Mouse (Mus musculus): Measurements from ENCODE around the gene Ildr1.

Gene Ildr1

DNA sequence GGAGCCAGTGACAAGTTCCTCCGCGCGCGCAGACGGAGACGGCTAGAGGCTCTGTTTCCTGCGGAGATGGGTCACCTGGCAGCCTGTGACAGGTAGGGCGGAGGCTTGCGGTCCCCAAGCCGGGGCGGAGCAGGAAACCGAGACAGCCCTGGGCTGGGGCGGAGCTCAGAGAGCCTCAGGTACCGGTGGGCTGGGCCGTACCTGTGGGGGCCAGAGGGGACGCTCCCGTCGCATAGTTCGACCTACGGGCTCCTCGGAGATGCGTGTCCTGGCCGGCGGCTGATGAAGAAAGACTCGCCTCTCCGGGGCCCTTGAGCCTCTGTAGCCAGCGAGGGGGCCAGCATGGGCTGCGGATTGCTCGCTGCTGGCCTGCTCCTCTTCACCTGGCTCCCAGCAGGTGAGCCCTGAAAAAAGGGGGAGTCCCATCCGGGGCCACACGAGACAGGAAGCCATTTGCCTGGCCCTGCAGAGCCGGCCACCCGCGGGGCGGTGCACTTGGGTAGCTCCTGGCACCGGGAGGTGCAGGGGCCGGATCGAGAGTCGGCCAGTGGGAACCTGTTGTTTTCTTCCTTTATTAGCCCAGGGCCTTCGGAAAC, at the start of gene Ildr1:
Ildr1 (plus strand) TSS at position 161 of the 596 bp plus-strand sequence.
- peak; percentile 75 for DNase-seq (ENCODE audit: low spot score)

DNA sequence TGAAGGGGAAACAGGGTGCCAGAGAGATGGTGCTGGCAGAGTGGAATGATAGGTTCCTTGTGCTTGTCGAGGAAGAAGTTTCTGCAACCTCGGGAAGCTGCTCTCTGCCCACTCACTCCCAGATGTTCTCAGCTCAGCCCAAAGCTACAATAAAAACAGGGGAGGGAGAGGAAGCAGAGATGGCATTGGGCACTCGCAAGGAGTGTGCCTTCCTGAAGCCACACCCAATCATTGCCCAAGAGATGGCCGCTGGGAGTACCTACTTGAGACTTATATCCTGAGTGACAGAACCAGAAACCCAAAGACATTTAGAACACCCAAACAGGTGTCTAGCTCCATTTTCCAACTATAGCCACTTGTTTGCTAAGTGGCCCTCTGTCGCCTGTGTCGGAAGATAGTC, 48.7 kb upstream of the Ildr1 start:
- DNase-seq (ENCODE audit: low spot score) = no peak

DNA sequence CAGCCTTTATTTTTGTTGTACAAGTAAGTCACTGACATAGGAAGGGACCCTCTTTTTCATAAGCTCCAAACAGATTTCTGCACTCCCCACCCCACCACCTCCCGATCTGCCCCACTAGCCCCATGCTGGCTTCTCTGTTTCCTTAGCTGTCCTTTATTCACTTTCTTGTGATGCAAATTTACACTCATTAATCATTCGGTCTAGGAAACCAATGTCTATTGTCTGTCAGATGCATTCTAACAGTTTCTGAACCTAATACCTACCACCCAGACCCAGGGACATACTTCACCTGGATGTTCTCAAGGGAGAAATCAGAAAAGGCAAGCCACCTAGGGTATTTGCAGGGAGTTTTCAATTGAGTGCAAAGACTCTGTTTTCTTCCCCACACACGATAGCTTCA, 44.5 kb upstream of the Ildr1 start:
- DNase-seq (ENCODE audit: low spot score) = no peak

DNA sequence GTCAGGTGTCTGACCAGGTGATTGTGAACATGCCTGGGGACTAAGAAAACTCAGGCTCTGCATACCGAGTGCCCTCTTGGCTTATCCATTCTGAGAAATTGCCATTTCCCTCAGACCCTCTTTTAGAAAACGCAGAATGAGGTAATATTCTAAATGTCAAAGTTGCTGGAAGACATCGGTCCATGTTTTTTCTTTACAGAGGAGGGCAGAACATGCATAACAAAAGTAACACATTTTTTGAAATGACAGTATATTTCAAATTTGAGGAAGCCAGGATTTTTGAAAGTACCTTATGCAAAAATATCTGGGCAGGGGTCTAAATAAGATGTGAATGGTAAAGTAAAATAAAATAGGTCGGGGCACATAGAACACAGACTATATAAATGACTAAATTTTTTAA, 43.3 kb upstream of the Ildr1 start:
- no peak for DNase-seq (ENCODE audit: low spot score)

DNA sequence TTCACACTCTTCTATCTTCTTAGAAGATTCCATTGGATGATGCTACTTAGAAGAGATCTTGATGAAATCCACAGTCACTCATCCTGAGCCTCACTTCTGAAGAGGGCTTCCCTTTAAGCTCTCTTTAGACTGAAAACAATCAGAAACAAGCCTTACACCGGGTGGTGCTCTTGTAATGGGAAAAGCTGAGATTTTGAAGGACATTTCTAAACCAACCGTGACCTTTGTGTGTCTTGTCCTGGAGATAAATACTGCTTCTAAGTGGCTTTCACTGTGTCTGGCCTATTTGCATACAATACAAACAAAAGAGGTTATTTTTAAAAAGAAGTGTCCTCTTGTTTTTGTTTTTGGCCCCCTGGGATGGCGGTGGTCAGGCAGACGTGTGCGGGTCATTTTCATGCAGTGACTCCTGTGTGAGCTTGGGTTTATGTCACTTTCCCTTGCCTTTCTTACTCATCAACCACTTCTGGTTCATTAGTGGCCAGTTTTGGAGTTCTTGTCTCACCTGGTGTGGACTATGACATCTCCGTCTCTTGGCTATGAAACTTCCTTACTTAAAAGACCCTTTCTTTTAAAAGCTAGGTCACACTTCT, 42.5 kb upstream of the Ildr1 start:
- no peak for DNase-seq (ENCODE audit: low spot score)

DNA sequence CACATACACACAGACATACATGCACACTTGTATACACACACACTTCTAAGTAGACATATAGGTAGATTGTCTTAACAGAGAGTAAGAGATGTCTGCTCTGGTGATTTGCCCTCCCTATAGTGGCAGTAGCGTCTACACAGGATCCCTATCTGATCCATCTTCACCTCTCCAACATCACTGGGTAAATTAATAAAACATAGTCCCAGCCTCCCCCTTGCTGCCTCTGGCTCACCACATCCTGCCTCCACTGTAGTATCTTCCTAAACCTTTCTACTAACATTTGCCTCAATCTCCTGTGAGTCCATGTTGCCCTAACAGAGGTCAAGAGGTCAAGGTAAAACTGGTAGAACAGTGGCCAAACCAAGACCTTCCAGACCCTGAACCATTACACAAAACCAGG, 38.6 kb upstream of the Ildr1 start:
- no peak for DNase-seq (ENCODE audit: low spot score)

DNA sequence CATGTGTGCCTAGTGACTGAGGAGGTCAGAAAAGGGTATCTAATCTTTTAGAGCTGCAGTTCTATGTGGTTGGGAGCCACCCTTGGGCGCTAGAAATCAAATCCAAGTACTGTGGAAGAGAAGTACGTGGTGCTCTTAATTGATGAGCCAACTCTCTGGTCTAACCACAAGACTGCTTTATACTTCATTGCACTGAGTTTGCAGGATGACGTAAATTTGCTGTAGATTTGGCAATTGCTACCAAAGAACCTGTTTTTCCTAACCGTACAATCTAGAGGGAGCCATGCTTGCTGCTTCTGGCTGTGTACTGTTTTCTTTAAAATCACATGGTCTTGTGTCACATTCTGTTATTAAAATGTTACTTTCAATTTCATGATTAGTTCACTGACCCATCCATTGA, 37.9 kb upstream of the Ildr1 start:
- peak; percentile 26 for DNase-seq (ENCODE audit: low spot score)

DNA sequence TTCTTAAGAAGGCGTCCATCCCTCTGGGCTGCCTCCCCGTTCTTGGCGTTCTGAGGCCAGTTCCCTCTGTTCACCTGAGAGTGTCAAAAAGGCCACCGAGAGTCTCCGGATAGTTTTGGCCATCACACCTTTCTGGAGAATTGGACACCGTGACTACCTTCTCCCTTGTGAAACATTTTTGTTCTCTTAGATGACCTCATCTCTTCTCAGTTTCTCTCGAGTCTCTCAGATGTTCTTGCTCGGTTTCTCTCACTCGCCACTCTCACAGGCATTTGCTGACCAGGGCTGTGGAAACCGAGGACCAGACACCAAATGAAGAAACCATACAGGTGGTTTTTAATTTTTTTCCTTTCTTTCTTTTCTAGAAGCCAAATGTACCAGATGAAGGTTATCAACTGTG, 32.4 kb upstream of the Ildr1 start:
- DNase-seq (ENCODE audit: low spot score) = no peak

DNA sequence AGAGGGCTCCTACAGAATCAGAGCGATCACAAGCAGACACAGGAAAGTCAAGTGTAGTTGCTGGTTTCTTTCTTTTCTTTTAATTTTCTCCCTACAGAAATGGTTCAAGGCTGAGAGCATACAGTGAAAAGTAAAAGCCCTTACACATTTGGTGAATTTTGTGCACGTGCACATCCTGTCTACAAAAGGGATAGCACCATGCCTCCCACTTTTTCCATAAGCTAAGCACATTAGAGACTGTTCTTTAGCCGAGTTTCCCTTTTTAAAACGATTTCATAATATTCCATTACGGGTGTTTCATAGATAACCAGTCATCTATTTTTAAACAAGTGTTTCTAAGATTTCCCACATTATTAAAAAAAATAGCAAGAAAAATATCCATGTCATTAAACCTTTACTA, 30.3 kb upstream of the Ildr1 start:
- DNase-seq (ENCODE audit: low spot score) = no peak

DNA sequence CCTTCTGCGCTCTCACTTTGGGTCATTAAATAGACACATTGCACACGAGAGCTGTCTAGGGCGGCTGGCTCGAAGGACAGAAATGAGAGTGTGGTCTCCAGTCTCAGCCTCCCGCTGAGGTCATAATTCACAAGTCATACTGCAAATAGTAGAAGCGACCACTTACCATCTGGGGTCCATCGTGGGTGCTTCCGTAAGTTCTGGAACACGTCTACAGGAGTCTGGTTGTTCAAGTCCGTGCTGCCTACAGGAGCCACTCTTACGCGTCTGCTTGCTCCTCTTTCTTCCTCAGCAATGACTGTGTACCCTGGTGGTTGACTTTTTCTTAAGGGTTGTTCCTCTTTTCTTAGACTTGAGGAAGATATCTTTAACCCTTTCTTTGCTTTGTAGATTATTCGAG, 28.0 kb upstream of the Ildr1 start, which contains the start of gene Cd86:
Cd86 (minus strand) TSS at position 300 of the 400 bp plus-strand sequence.
- peak; percentile 13 for DNase-seq (ENCODE audit: low spot score)

DNA sequence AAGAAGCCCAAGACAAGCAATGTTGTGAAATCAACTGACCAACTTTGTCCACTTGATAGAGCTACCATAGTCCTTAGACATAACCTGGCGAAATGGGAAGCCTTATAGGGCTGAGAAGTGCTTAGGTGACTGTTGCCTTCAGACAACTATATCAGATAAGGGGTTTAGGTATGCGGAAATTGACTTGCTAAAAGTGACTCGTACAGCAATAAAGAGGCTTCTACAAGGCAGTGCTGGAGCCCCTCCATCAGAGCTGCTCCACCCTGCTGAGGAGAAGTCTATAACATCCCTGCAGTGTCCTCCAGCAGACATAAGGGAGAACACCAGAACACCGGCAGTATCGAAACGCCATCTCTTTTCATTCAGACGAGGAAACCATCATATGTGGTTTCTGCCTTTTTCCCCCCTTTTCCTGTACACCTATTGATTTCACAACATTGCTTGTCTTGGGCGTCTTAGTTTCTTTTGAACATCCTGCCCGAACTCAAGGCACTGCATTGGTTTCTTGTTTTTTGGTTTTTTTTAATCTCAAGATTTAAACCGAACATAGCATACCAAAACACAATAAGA, 27.2 kb upstream of the Ildr1 start:
- DNase-seq (ENCODE audit: low spot score) = no peak

DNA sequence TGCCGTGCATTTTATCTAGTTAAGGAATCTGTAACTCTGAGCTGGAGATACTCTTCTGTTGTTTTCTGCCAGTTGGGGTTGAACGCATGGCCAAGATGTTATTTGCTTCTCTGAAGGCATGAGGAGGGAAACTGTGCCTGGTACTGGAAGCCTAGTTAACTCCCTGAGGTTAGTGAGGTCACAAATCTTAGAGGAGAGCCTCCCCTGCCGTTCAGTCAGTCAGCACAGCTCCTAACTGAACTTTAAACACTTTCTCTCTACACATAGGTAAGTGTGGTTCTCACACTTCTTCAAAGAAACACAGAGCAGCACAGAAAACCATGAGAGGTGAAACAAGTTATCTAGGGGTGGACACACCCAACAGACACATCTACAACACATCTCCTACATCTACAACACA, 23.2 kb upstream of the Ildr1 start:
- DNase-seq (ENCODE audit: low spot score) = no peak

DNA sequence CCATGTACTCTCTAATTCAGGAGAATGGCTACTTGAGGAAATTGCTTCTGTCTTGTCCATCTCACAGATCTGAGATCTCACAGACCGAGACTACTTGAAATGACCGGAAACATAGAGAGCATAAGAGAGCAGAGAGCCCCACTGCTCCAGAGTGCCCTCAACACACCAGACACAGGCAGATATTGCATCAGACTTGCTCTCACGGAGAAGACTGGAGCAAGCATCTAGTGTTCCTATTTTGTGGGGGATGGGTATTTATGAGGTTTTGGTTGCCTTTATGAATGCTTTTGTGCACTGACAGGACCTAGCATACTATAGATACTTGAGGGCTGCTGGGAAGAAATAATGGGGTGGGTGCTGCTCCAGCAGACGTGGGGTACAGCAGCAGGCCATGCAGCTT, 20.6 kb upstream of the Ildr1 start:
- no peak for DNase-seq (ENCODE audit: low spot score)

DNA sequence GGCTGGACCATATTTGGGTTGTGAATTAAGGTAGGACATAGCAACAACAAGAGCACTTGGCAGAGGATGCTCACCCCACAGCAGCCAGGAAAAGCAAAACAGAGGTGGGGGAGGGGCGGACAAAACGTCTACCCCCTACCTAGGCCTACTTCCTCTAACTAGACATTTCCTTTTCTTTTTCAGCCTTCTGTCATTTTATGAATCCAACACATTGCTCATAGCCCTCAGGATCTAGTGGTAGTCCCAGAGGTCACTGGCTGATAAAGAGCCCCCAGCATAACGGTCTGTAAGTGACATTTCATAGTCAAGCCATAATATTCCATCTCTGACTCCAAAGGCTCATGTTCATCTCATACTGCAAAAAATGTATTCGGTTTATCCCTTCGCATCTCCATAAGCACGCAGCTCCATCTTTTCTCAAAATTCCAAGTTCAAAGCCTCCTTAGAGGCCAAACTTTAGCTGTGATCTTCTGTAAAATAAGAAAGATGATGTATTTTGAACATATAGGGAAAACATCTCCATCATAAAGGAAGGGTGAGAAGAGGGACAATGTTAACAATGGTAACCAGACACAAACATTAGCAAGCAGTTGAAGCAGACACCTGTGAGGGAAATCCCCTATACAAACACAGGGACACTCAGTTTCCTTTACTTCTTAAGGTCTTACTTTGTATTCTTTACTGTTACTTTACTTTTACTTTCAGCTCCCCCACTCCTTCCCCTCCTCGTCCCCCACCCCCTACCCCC, 19.1 kb upstream of the Ildr1 start:
- DNase-seq (ENCODE audit: low spot score) = no peak

DNA sequence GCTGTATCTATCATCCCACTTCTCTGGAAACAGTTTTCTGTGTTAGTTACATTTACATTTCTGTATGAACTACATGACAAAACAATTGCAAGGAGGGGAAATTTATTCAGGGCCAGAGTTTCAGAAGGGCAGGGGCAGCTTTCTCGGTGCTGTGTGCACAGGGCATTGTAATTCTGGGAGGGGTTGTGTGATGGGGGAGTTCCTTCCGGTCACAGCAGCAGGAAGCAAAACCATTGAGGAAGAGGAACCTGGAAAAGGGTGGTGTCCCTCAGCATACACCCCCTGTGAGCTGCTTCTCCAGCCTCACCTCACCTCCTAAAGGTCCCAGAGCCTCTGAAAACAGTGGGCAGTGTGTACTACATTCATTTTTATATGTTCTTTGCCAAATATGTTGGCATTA, 18.5 kb upstream of the Ildr1 start:
- DNase-seq (ENCODE audit: low spot score) = no peak

DNA sequence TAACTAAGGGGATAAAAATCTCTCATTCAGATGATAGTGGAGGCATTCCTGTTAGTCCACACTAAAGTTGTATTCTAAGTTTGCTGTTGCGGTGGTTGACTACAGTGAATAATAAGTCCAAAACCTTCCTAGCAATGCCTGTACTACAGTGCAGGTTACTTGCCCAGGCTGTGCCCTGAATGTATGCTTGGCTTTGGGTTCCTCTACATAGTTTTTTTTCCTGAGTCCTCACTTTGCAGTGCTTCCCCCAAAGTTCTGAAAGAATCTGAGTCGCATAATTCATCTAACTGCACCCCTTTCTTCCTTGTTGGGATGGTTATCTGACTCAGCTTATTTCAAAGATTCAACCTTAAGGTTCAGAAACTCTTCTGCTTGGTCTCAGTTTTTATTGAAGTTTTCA, 17.9 kb upstream of the Ildr1 start:
- DNase-seq (ENCODE audit: low spot score) = no peak

DNA sequence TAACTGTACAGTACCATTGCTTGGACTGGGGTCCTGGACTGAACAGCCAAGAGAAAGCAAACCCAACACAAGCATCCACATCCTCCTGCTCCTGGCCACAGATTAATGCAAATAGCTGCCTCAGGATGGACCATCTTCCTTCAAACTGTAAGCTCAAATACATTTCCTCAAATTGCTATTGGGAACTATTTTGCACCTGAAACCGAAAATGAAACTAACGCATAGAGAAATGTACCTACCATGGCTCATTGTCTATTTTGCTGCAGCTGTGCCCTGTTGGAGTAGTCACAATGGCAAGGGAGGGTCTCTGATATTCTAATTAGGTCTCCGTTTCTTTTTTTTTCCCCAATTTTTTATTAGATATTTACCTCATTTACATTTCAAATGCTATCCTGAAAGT, 11.9 kb upstream of the Ildr1 start:
- DNase-seq (ENCODE audit: low spot score) = no peak

DNA sequence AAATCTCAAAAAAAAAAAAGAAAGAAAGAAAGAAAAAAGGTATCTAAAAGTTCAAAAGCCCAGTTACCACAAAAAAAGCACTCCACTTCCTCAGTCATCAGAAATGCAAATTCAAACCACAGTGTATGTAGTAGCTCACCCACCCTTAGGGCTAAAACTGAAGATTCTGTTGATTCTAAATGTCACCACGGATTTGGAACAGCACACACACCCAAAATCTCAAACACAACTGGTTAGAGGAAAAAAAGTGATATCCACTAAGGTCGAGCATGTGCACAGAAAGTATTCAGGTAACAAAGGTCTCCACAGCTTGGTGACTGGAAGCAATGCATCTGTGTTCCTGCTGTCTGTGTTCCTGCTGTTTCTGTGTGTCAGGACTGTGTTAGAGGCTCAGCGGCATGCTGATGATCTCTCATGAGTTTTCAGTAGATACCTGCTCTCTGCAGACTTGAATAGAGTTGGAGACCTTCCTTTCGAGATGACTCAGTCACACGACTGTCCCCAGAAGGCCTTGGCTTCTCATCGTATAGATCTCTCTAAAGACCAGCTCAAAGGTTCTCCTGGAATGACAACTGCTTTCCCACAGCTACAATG, 9.4 kb upstream of the Ildr1 start:
- DNase-seq (ENCODE audit: low spot score) = no peak

DNA sequence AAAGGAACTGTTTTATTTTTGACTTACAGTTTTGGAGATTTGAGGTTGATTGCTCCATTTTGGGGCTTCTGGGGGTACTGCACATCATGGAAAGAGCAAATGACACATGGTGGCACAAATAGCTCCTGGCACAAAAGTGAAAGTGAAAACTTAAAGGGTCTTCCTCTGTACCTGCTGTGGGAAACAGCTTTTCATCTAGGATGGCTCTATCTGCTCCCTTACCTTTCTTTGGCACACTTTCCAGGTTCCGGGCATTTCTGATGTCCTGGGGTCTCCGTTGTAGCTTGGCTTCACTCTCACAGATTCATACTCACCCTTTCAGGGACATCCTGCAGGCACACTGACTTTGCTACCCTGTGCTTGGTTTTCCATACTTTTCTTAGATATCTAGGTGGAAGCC, 5.7 kb upstream of the Ildr1 start:
- no peak for DNase-seq (ENCODE audit: low spot score)

DNA sequence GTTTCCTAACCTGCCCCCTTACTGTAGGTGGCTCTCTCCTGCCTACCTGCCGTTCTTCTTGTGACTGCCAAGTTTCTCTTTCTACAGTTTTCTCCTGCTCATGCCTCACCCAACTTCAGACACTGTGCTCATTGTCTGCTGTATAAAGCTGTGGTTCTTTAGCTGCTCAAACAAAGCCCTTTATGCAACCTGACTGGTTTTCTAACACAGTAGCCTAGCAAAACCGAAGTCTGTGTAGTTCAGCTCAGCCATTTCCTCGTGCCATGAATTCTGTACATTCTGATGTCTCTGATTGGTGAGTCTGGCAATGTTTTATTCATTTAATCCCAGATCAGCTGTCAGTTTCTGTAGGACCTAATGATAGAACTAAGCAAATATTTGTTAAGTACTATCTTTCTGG, 2.3 kb upstream of the Ildr1 start:
- DNase-seq (ENCODE audit: low spot score) = no peak

DNA sequence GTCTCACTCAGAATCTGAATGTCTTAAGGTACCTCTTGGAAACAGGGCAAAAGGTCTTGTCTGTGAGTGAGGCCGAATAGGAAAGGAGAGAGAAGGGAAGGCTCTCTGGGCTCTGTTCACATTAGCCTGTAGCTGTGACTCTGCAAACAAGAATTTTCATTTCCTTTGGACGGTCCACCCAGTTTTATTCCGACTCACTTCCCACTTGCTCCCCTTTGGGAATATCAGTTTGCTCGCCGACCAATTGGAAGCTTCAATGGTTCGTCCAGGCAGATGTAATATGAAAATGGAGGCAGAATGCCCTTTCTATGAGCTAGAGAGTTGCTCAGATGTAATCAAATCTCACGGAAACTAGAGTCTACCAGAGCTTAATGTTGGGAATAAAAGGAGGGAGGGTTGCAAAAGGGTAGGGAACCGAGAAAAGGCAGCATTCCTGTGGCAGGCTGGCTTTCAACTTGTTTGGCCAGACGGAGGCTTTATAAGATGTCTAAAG, 1.1 kb downstream of the Ildr1 start:
- no peak for DNase-seq (ENCODE audit: low spot score)

DNA sequence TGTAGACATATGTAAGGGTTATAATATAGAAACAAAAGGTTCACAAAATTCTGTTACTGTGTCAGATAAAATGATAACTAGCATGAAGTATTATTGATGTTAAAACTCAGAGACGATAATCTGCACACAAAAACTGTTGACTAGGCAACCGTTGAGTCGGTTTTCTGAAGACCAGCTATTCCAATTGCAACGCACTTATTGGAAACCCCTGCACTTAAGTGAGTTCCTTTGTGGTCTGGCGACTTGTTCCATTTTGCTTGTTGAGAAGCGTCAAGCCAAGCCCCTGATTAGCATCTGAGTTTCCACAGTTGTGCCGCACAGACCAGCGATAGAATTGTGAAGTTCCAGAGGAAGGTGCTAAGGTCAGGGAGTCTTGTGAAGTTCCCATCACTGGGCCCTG, 3.6 kb downstream of the Ildr1 start:
- DNase-seq (ENCODE audit: low spot score) = no peak

DNA sequence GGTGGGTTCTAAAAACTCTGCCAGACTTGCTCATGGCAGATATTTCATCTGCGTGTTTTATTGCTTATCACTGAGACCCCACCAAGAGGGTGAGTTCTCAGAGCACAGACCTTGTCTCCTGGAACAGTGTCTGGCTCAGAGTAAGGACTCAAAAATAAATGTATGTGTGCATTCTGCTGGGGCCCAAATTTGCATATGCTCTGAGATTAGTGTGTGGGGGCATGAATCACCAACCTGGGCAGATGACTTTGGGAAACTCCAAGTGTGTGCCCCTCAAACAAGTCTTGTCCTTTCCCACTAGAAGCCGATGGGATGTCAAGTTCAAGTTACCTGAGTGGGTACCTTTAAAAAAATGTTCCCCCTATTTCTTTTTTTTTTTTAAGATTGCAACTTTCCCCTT, 6.7 kb downstream of the Ildr1 start:
- no peak for DNase-seq (ENCODE audit: low spot score)
